Mouse (Mus musculus) kidney, adult 9 months (tissue): Measurements from ENCODE around the gene Palmd.
A peak's percentile ranks its signal among the peaks of the same experiment; 100 is the strongest.

Source experiments
- DNase-seq: peaks from one replicate; pipeline ENCODE4 v3.0.0; 2022

Palmd gene

DNA sequence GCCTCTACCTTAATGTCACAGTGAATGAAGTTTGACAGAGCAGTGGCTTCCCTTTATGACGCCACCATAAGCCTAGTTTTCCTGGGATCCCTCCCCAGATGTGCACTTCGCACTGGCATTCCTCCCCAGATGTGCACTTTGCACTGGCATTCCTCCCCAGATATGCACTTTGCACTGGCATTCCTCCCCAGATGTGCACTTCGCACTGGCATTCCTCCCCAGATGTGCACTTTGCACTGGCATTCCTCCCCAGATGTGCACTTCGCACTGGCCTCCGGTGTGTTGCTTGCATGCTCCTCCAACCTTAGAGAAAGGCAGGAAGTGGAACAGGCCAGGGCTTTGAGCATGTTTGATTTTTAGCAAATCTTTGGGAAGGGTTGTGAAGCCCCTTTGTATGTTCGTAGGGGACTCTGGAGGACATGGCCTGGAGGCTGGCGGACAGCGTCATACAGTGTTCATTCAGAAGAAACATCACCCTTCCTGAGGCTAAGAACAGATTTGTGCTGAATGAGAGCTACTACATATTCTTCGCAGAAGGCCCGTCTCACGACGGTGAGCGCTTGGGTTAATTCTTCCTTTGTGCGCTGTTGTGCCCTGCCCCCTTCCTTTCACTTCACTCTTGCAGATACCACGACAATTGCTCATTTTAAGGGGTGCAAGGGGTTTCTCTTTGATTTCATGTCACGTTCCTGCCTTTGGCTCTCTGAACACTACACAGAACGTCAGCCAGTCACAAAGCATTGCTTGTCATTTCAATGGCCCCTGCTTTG lies 77.2 kb downstream of the Palmd start:
- DNase-seq = peak; percentile 76

GRCm38 (mm10) chr3:116890576-116890975 lies 78.2 kb downstream of the Palmd start:
- DNase-seq = peak; percentile 88

DNA sequence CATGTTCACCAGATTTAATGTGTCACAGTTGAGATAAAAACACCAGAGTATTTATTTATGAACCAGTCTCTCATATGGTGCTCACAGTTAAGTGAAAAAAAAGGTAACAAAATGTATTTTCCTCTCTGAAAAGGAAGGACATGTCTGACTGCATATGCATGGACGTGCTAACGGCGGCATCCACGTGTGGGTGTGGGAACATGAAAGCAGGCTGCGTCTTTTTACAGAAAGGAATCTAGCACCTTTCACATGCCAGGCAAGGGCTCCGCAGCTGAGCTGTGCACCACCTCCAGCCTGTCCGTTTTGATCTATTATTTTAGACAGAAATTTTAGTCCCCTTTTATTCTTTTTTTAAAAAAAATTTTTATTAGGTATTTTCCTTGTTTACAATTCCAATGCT lies 79.4 kb downstream of the Palmd start:
- DNase-seq = no peak

- DNase-seq = peak; percentile 58
Observed at GRCm38 (mm10) chr3:116884941-116885340, 83.8 kb downstream of the Palmd start.

DNA sequence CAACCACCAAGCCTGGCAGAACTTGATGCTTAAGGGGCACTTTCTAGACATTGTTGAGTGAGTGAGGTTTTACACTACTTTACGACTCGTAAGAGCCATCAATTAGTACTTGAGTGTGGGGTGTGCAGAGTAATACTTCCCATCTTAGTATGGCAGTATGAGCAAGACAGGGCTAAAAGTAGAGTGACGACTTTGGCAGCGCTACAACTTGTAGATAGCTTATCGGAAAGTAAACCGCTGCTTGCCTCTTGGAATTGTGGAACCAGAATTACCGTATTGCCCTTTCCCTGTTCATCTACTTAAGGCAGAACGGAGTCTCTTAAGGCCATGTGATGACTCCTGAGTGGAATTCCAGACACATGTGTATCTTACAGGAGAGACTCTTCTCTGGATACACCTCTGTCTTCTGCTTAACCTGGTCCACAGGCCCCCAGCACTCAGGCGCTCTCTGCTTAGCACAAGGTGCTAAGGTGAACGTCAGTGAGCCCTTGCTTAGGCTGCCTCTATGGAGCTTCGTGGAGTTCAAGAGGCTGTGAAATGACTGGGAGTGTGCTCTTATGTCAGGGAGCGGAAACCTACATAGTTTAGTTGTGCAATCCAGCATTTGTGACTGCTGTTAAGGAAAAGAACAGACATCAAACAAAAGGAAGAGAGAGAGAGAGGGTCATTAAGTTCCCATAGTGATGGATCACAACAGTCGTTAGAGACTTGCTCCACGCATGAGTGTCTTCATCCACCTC lies 86.4 kb downstream of the Palmd start:
- no peak for DNase-seq

DNA sequence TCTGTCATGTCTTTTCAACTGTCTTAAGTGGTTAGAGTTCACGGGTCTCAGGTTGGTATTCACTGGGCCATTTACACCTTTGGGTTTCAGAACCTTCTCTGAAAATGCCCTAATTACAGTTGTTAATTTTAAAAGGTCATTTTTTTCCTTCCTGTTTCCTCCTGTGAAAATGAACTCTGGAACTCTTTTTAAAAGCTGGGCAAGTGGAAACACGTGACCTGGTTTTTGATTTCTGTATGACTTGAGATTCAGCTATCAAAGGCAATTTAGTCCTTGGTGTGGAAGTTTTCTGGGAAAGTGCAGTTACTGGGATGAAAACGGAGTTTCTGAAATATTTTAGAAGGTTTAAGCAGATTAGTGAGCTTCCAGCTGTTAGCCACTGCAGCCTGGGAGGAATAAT lies 98.4 kb downstream of the Palmd start:
- peak; percentile 56 for DNase-seq
